Mouse (Mus musculus) right cerebral cortex, postnatal 14 days (tissue): ENCODE measurements around the gene Hunk.
A peak's percentile ranks its signal among the peaks of the same experiment; 100 is the strongest.

Experiments
- DNase-seq: peaks from one replicate; pipeline ENCODE4 v3.0.0; 2022

Hunk gene

GRCm38 (mm10) chr16:90439493-90439892, 53.7 kb downstream of the Hunk start:
- DNase-seq: no peak

GRCm38 (mm10) chr16:90440654-90441053, 54.8 kb downstream of the Hunk start:
- DNase-seq: no peak

- DNase-seq: no peak
These were observed 57.2 kb downstream of the Hunk start for GRCm38 (mm10) chr16:90442991-90443390.

- peak; percentile 11 for DNase-seq
These were observed 67.4 kb downstream of the Hunk start for GRCm38 (mm10) chr16:90453197-90453596.

- DNase-seq: no peak
These were observed 70.8 kb downstream of the Hunk start for GRCm38 (mm10) chr16:90456495-90457125.

GRCm38 (mm10) chr16:90458899-90459610, 73.2 kb downstream of the Hunk start:
- no peak for DNase-seq

- DNase-seq: no peak
These were observed 75.6 kb downstream of the Hunk start for GRCm38 (mm10) chr16:90461304-90461905.

GRCm38 (mm10) chr16:90462728-90463275, 77.0 kb downstream of the Hunk start:
- no peak for DNase-seq

- no peak for DNase-seq
These were observed 79.3 kb downstream of the Hunk start for GRCm38 (mm10) chr16:90465154-90465553.

GRCm38 (mm10) chr16:90468286-90468685, 82.5 kb downstream of the Hunk start:
- DNase-seq: no peak

GRCm38 (mm10) chr16:90475701-90476229, 90.0 kb downstream of the Hunk start:
- DNase-seq: no peak

- DNase-seq: no peak
These were observed 95.8 kb downstream of the Hunk start for GRCm38 (mm10) chr16:90481612-90482011.

GRCm38 (mm10) chr16:90483341-90483740, 97.5 kb downstream of the Hunk start:
- no peak for DNase-seq

- DNase-seq: no peak
These were observed 99.3 kb downstream of the Hunk start for GRCm38 (mm10) chr16:90485125-90485524.

- no peak for DNase-seq
These were observed 99.8 kb downstream of the Hunk start for GRCm38 (mm10) chr16:90485599-90485998.

GRCm38 (mm10) chr16:90490066-90490465, 104.3 kb downstream of the Hunk start:
- no peak for DNase-seq

- DNase-seq: no peak
These were observed 106.2 kb downstream of the Hunk start for GRCm38 (mm10) chr16:90491898-90492499.

- DNase-seq: no peak
These were observed 111.1 kb downstream of the Hunk start for GRCm38 (mm10) chr16:90496930-90497329.

GRCm38 (mm10) chr16:90497749-90498464, 112.1 kb downstream of the Hunk start:
- DNase-seq: peak; percentile 28

- DNase-seq: no peak
These were observed 115.0 kb downstream of the Hunk start for GRCm38 (mm10) chr16:90500809-90501208.

GRCm38 (mm10) chr16:90505252-90505651, 119.4 kb downstream of the Hunk start:
- no peak for DNase-seq

GRCm38 (mm10) chr16:90505680-90506079, 119.9 kb downstream of the Hunk start:
- DNase-seq: no peak
